Mouse (Mus musculus): ENCODE results near the gene Irs2.

- no peak for TF ChIP-seq CTCF (IDR thresholded peaks at IDR 0.05; ENCODE audit: insufficient read depth, low read length)
- TF ChIP-seq POLR2A (IDR thresholded peaks at IDR 0.05; ENCODE audit: borderline replicate concordance, extremely low read depth, low read depth, low read length) = no peak
Observed at GRCm38 (mm10) chr8:11038367-11038766, 30.1 kb upstream of the Irs2 start.
